Mouse (Mus musculus) small intestine, adult 2 months (tissue): ENCODE measurements at regions not wholly inside any gene's neighbourhood (a gene's known extent, or its start where the extent isn't known, plus 50 kb on each side); places are given as distances from the start of the nearest gene placed in this dataset.

Experiments
- CTCF ChIP-seq: fragments of 200-500 bp; IDR thresholded peaks from 2 replicates; pipeline ENCODE4 v1.5.1; 2012; ENCODE audit warnings: low read depth, mild to moderate bottlenecking, control low read depth, inconsistent platforms, low read length, moderate library complexity, mixed read lengths; ENCODE audit not compliant: insufficient replicate concordance, insufficient read length; ENCODE audit errors: extremely low read depth
- POLR2A ChIP-seq: fragments of 200-500 bp; IDR thresholded peaks from 2 replicates; pipeline ENCODE4 v1.6.1; 2012; ENCODE audit warnings: low read depth, mild to moderate bottlenecking, control low read depth, inconsistent platforms, low read length, moderate library complexity

GRCm38 (mm10) chr6:4407748-4408147 is 96.9 kb upstream of the Col1a2 start:
- no peak for TF ChIP-seq CTCF
- TF ChIP-seq POLR2A = no peak
